Mouse (Mus musculus) olfactory bulb, adult 2 months (tissue): ENCODE results near the gene Mrpl18. TPM values are rescaled to one million over a fixed set of nuclear protein-coding genes. Genes with fewer than 3 reads are reported as not detected.
"Not testable (repeated sequence)": the region's sequence is repeated elsewhere in the genome, so short reads cannot be mapped to it uniquely, and the experiment has no call there.

Source experiments
- H3K27ac ChIP-seq: fragments of 200-500 bp; 2 replicates; pipeline ENCODE4 v1.5.1; 2012; ENCODE audit warnings: low read depth, low read length; ENCODE audit not compliant: insufficient read depth
- H3K4me1 ChIP-seq: fragments of 200-500 bp; 2 replicates; pipeline ENCODE4 v1.6.1; 2012; ENCODE audit warnings: low read length; ENCODE audit not compliant: control insufficient read depth, insufficient read depth
- H3K4me3 ChIP-seq: fragments of 200-500 bp; 2 replicates; pipeline ENCODE4 v1.5.1; 2012; ENCODE audit warnings: mild to moderate bottlenecking, low read depth, low read length, moderate library complexity; ENCODE audit not compliant: insufficient read depth
- CTCF ChIP-seq: fragments of 200-500 bp; IDR thresholded peaks from 2 replicates; pipeline ENCODE4 v1.5.1; 2012; ENCODE audit warnings: low read depth, mild to moderate bottlenecking, low read length, moderate library complexity; ENCODE audit not compliant: insufficient read depth
- POLR2A ChIP-seq: fragments of 200-500 bp; IDR thresholded peaks from 2 replicates; pipeline ENCODE4 v1.6.1; 2012; ENCODE audit warnings: mild to moderate bottlenecking, low read depth, low read length, moderate library complexity; ENCODE audit not compliant: insufficient read depth
- WGBS: fragments of 180-500 bp; shearing (Covaris S2); methylation state at CpG from one replicate; pipeline ENCODE4 v1.1.7; 2018; 5-methylcytosine and 5-hydroxymethylcytosine counted together
- polyA plus RNA-seq: library from polyadenylated mRNA; stranded (reverse); fragments of >200 nt; gene quantifications from 2 replicates; pipeline ENCODE4 v1.2.4, GENCODE M21; 2012; ENCODE audit warnings: low replicate concordance; ENCODE audit not compliant: missing spikeins, insufficient read depth, insufficient read length

The Mrpl18 gene
- polyA plus RNA-seq, 1 experiment, result not detected

- WGBS, result over 99% methylated on average over 6 of the region's 6 CpGs
- Histone ChIP-seq H3K27ac (no peak overlapping the region), H3K4me3 (no peak overlapping the region), H3K4me1 (peaks cover 2% of the 10 kb centered on the region; the same call in 1 of the 2 replicates)
- TF ChIP-seq CTCF, result no peak
Observed at GRCm38 (mm10) chr17:12902291-12902690, 13.9 kb downstream of the Mrpl18 start.

DNA sequence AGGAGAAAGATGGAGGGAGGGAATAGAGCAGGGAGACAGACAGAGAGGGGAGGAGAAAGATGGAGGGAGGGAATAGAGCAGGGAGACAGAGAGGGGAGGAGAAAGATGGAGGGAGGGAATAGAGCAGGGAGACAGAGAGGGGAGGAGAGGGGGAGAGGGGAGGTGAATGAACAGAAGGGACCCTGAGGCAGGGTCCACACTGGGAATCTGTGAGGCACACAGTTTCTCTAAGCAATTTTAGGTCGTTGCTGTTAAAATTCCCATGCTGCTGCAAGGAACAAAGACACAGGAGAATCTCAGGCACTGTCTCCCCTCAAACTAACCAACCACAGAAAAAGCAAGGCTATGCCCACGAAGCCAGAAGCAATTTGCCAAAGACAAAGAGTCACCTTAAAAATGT is 17.5 kb downstream of the Mrpl18 start:
- not testable (repeated sequence) for H3K4me1 ChIP-seq, H3K27ac ChIP-seq, H3K4me3 ChIP-seq
- 18% methylated on average over 2 of the region's 2 CpGs for WGBS

DNA sequence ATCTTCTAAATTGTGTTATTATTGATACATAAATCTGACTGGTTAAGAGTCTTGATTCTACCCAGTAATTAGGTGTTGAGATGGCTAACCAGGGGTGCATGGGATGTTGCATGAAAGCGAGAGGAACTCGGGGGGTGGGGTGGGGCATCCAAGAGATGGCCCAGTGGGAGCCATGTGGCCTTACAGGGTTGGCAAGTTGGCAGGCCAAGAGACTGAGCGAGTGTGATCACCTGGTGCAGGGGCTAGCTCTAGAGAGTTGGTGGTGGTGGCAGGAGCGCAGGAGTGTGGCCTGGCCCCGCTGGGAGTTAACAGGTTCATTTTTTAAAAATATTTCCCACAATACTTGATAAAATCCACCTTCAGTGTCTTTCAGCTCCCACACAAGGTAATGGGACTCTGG is 18.5 kb downstream of the Mrpl18 start:
- WGBS, result 82% methylated on average over 5 of the region's 5 CpGs
- H3K4me3 ChIP-seq, result no peak overlapping the region
- peaks cover 2% of the 10 kb centered on the region; the same call in 1 of the 2 replicates for H3K4me1 ChIP-seq
- H3K27ac ChIP-seq, result no peak overlapping the region
- TF ChIP-seq POLR2A (no peak), CTCF (no peak)

DNA sequence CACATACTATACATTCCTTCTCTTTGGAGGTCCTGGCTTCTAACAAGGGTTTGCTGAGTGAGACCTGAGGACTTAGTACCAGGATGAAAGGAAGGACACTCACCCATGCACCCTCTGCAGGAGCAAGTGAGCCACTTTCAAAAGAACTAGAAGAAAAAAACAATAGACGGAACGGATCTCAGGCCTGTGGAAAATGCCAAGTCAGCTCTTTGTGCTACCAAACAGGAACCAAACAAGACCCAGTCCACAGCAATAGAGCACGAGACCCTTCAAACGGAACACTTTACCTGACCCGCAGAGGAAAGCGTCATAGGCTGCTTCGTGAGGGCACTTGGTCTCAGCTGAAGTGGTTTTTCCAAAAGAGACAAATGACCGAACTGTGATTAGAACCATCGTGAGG is 24.1 kb downstream of the Mrpl18 start:
- H3K4me3 ChIP-seq, result no peak overlapping the region
- TF ChIP-seq POLR2A, result no peak
- no peak for TF ChIP-seq CTCF
- H3K4me1 ChIP-seq, result no peaks in the 10 kb centered on the region
- WGBS, result 93% methylated on average over 9 of the region's 9 CpGs
- no peak overlapping the region for H3K27ac ChIP-seq

GRCm38 (mm10) chr17:12891054-12891453 is 25.1 kb downstream of the Mrpl18 start:
- Histone ChIP-seq H3K4me3 (no peak overlapping the region), H3K4me1 (no peaks in the 10 kb centered on the region), H3K27ac (no peak overlapping the region)
- 59% methylated on average over 4 of the region's 4 CpGs for WGBS
- TF ChIP-seq CTCF (no peak), POLR2A (no peak)

DNA sequence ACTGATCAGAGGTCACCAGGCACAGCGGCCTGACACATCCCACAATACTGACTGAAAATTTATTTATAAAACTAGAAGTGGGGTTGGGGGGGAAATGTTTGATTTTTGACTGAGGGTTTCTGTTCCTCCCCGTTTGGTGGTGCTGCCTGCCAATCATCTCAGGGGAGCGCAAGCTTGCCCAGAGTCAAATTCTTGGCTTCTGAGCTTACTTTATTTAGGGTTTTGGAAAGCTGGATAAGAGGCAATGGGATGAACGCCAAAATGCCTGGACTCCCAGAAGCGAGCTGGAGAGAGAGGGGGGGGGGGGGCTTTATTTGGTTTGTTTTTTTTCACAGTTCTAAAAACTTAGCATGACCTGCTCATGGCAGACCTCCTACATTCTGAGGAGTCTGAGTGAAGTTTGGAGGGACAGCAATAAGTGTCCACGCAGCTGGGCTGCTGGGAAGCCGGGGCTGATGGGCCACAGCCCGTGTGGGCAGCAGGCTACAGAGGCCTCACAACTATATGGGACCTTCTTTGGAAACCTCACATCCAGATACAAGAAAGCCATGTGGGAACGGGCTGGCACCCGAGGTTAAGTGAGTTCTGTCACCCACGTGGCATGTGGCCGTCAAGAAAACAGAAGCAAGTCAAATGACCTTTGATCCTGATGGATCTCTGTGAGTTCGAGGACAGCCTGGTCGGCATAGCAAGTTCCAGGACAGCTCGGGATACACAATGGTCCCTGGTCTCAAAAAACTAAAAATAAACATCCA is 28.9 kb downstream of the Mrpl18 start:
- Histone ChIP-seq H3K4me3 (no peak overlapping the region), H3K4me1 (no peaks in the 10 kb centered on the region), H3K27ac (no peak overlapping the region)
- TF ChIP-seq CTCF (no peak), POLR2A (no peak)
- WGBS, result 81% methylated on average over 15 of the region's 15 CpGs

DNA sequence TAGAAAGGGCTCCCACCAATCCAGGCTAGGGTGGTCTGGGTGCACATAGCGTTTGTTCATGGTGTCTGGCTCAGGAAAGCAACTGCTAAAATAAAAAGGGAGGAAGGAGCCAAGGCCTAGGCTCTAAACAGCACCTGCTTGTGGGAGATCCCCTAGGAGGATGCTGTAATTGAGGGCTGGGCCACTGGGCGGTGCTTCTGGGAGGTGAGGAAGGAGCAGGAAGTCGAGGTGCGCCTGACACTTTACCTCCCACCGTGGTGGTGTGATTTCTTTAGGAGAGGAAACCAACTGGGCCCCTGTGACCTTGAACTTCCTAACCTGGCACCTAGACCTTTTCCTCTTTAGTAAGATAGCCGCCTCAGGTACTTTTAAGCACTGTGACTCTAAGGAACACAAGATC is 29.5 kb downstream of the Mrpl18 start:
- TF ChIP-seq POLR2A (no peak), CTCF (no peak)
- Histone ChIP-seq H3K4me3 (no peak overlapping the region), H3K27ac (no peak overlapping the region), H3K4me1 (no peaks in the 10 kb centered on the region)
- 58% methylated on average over 6 of the region's 6 CpGs for WGBS

- Histone ChIP-seq H3K4me3 (no peak overlapping the region), H3K4me1 (peaks cover 4% of the 10 kb centered on the region), H3K27ac (no peak overlapping the region)
- WGBS, result 74% methylated on average over 1 of the region's 1 CpGs
- TF ChIP-seq CTCF (no peak), POLR2A (no peak)
Observed at GRCm38 (mm10) chr17:12881216-12881615, 34.9 kb downstream of the Mrpl18 start.

GRCm38 (mm10) chr17:12880178-12880577 is 36.0 kb downstream of the Mrpl18 start:
- TF ChIP-seq CTCF, result no peak
- no peak for TF ChIP-seq POLR2A
- WGBS, result 1% methylated on average over 14 of the region's 14 CpGs
- no peak overlapping the region for H3K4me3 ChIP-seq
- peaks cover 4% of the 10 kb centered on the region for H3K4me1 ChIP-seq
- no peak overlapping the region for H3K27ac ChIP-seq

DNA sequence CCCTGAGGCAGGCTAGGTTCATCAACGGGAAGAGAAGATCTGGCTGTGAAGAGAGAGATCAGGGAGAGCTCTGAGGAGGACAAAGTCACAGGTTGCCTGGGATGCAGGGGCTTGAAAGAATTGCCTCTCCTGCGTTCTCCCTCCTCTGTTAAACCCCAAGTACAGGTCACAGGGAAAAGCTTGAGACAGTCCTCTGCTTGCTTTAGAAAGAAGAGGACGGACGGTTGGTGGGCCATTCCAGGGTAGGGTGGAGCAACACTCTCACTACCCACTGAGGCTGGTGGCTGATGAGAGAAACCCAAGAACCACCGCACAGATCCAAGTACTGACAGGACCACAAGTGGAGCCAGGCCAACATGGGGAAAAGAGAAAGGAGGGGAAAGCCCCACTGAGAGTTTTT is 40.4 kb downstream of the Mrpl18 start, which contains the start of gene Mrgprh:
TSS of gene Mrgprh (plus strand) at position 301 of the 400 bp plus-strand sequence.
- no peak within 1 kb of the TSS for H3K27ac ChIP-seq
- 82% methylated on average over 5 of the region's 5 CpGs for WGBS
- TF ChIP-seq CTCF (no peak), POLR2A (no peak)
- H3K4me1 ChIP-seq, result peaks cover 20% of the 10 kb centered on the region
- no peak within 1 kb of the TSS for H3K4me3 ChIP-seq
